Mouse (Mus musculus) cortical plate, adult 2 months (tissue): ENCODE results near the gene Dupd1. TPM values are rescaled to one million over a fixed set of nuclear protein-coding genes. Genes with fewer than 3 reads are reported as not detected.

ENCODE experiments used
- H3K27ac ChIP-seq: fragments of 200-500 bp; 2 replicates; pipeline ENCODE4 v1.5.1; 2012; ENCODE audit warnings: low read length, control low read depth, inconsistent platforms; ENCODE audit not compliant: insufficient read depth
- H3K4me1 ChIP-seq: fragments of 200-500 bp; 2 replicates; pipeline ENCODE4 v1.6.1; 2011; ENCODE audit warnings: low read length; ENCODE audit not compliant: control insufficient read depth, insufficient read depth
- H3K4me3 ChIP-seq: fragments of 200-500 bp; 2 replicates; pipeline ENCODE4 v1.5.1; 2011; ENCODE audit warnings: mild to moderate bottlenecking, low read length, control low read depth; ENCODE audit not compliant: insufficient read depth
- CTCF ChIP-seq: fragments of 200-500 bp; IDR thresholded peaks from 2 replicates; pipeline ENCODE4 v1.5.1; 2011; ENCODE audit warnings: mild to moderate bottlenecking, control low read depth, low read length; ENCODE audit not compliant: insufficient read depth; ENCODE audit errors: extremely low read depth
- POLR2A ChIP-seq: fragments of 200-500 bp; IDR thresholded peaks from 2 replicates; pipeline ENCODE4 v1.6.1; 2011; ENCODE audit warnings: mild to moderate bottlenecking, low read length, control low read depth; ENCODE audit not compliant: insufficient read depth; ENCODE audit errors: extremely low read depth
- polyA plus RNA-seq: library from polyadenylated mRNA; depleted of rRNA; stranded (reverse); fragments of >200 nt; gene quantifications from 2 replicates; pipeline ENCODE4 v1.2.3, GENCODE M21; 2012

The Dupd1 gene
- polyA plus RNA-seq, 1 experiment = 0.08 TPM

DNA sequence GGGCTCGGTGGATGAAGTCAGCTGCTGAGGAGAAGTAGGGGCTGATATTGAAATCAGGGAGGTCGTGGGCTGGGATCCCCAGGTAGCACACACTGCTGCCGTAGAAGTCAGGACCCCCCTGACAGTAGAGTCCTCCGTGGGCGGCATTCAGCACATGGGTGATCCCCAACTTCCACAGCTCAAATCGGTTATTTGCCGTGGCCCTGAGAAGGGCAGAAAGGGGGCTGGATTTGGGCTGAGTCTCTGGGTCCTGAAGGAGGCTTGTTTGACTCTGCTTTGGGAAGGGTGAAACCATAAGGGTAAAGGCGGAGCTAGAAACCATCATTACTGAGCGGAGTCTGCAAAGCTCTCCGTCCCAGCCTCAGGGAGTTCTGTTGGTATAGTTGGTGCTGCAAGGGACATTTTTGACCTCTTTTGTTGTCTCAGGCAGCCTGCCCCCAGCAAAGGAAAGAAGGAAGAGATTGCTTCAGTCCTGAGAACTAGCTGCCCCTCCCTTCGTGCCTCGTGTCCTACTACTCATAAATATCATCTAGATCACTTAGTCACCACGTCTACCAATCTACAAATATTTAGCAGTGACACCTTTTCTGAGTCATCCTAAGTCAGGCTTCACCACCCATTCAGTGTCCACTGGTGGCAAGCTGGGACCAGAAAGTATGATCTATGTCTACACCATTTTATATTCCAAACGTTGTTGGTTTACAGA is 33.2 kb upstream of the Dupd1 start:
- no peaks in the 10 kb centered on the region for H3K4me1 ChIP-seq
- H3K27ac ChIP-seq = no peak overlapping the region
- TF ChIP-seq CTCF (no peak), POLR2A (no peak)
- H3K4me3 ChIP-seq = no peak overlapping the region

DNA sequence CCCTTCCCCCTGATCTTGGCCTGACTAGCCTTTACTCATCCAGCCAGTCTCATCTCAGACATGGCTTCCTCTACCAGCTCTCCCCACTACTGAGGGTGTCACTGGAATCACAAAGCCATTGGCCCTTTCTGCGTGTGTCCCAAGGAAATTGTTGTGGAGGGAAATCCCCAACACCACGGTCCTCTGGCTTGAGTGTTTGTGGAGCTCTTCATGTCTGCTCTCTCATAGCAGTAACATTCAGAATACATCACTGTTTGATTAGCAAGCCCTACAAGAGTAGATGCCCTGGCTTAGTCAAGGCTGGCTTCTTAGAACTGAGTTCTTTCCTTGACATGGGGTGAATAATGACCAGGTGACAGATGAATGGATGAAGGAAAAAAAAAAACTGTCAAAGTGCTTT is 32.5 kb upstream of the Dupd1 start:
- Histone ChIP-seq H3K27ac (no peak overlapping the region), H3K4me1 (no peaks in the 10 kb centered on the region), H3K4me3 (no peak overlapping the region)
- TF ChIP-seq CTCF (no peak), POLR2A (no peak)

DNA sequence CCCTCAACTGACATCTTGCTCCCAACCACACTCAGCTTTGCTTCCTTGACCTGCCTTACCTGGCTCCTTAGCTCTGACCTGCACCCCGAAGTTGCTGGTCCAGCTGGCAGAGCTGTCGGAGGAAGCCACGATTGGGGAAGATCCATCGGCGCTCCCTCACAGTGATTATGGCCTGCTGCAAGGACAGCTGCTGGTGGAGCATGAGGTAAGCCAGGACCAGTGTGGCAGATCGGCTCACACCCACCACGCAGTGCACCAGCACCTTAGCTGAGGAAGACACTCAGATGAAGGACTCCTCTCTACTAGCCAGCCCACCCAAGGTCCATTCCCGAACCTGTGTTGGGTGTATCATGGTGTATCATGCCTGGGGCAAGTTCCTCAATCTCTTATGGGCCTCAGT is 31.9 kb upstream of the Dupd1 start:
- Histone ChIP-seq H3K4me3 (no peak overlapping the region), H3K27ac (no peak overlapping the region), H3K4me1 (no peaks in the 10 kb centered on the region)
- no peak for TF ChIP-seq POLR2A
- TF ChIP-seq CTCF = no peak

DNA sequence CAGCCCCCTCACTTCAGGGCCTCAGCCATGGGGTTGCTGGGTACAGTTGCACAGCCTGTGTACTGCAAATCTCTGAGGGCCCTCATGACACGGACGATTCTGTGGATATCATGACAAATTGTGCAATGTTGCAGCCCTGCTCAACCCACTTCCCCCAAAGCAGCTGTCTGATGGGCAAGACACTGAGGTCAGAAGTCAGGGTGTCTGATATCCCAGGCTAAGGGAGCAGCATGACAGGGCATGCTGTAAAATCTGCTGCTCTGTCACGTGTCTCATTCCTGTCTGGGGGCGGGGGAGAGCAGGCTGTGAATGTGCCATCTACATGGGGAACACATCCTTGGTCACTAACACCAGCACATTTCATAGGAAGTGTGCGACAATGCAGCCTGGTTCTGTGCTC is 30.8 kb upstream of the Dupd1 start:
- H3K27ac ChIP-seq = no peak overlapping the region
- TF ChIP-seq POLR2A (no peak), CTCF (no peak)
- H3K4me3 ChIP-seq = no peak overlapping the region
- H3K4me1 ChIP-seq = no peaks in the 10 kb centered on the region

GRCm38 (mm10) chr14:21744169-21744568 is 29.8 kb upstream of the Dupd1 start:
- no peak overlapping the region for H3K4me3 ChIP-seq
- no peak overlapping the region for H3K27ac ChIP-seq
- H3K4me1 ChIP-seq = no peaks in the 10 kb centered on the region
- no peak for TF ChIP-seq CTCF
- no peak for TF ChIP-seq POLR2A

DNA sequence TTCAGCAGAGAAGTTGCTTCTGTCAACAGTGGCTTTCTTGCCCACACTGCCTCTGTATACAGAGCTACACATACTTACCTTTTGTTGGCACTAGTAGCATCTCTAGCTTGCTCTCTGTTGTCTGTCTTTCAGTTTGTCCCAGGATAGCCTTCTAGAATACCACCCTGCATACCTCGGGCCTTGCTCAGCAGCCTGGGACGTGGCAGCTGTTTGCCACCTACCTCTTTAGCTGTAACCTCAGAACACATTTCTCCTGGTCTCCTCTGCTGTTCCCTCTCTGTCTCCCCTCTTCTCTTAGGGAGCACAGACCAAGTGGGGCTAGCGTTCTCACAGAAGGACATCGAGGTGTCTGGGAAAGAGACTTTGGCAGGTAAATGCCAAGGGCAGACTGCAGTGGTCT is 28.1 kb upstream of the Dupd1 start:
- TF ChIP-seq POLR2A (no peak), CTCF (no peak)
- no peak overlapping the region for H3K4me3 ChIP-seq
- no peaks in the 10 kb centered on the region for H3K4me1 ChIP-seq
- H3K27ac ChIP-seq = no peak overlapping the region

- no peak overlapping the region for H3K27ac ChIP-seq
- TF ChIP-seq POLR2A = no peak
- peak; percentile 95 for TF ChIP-seq CTCF
- no peaks in the 10 kb centered on the region for H3K4me1 ChIP-seq
- no peak overlapping the region for H3K4me3 ChIP-seq
Observed at GRCm38 (mm10) chr14:21741786-21742185, 27.4 kb upstream of the Dupd1 start.

DNA sequence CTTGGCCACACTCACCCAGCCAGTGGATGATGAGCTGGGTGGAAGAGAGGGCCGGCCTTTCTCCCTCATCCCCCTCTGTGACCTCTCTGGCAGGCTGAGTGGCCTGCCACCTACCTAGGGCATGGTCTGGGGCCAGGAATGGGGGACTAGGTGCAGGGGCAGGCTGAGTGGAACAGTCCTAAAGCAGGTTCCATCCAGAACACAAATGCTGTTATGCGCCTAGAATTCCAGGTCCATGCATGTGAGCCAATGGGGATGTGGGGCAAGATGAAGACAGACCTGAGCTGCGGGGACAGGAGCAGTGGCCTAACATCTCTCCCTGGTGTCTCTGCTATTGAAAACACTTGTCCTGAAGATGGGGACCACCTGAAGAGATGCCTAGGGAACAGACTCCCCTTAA is 26.9 kb upstream of the Dupd1 start:
- no peaks in the 10 kb centered on the region for H3K4me1 ChIP-seq
- no peak overlapping the region for H3K27ac ChIP-seq

DNA sequence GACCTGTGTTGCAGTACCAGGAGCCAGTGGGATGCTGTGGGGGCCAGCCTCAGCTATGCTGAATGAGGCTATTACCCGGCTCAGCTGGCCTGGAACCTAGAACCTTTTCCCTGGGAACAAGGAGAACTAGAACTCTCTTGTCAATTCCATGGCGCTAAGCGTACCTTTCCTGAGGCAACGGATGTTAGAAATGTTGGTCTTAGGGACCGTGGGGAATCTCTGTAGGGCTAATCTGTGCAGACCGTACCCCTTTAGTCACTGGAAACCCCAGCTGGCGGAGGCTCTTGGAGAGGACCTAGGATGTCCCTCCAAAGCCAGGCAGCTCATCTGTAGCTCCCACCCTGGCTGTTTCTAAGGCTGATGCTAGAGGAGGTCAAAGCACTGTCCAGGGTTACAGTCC is 26.0 kb upstream of the Dupd1 start:
- no peak for TF ChIP-seq POLR2A
- TF ChIP-seq CTCF = no peak
- H3K4me3 ChIP-seq = no peak overlapping the region
- no peaks in the 10 kb centered on the region for H3K4me1 ChIP-seq
- no peak overlapping the region for H3K27ac ChIP-seq

More for the DNA sequence above, 26.9 kb upstream of the Dupd1 start:
- H3K4me3 ChIP-seq = no peak overlapping the region
- no peak for TF ChIP-seq POLR2A
- no peak for TF ChIP-seq CTCF

GRCm38 (mm10) chr14:21733131-21733905 is 18.9 kb upstream of the Dupd1 start:
- TF ChIP-seq CTCF (no peak), POLR2A (no peak)
- Histone ChIP-seq H3K27ac (no peak overlapping the region), H3K4me1 (0 out of 2 replicates have a peak, but pooled peaks cover 2% of the 10 kb centered on the region), H3K4me3 (no peak overlapping the region)
